Mouse (Mus musculus) heart, postnatal 0 days (tissue): ENCODE data around the gene Klhdc7b. TPM values are rescaled to one million over a fixed set of nuclear protein-coding genes. Genes with fewer than 3 reads are reported as not detected.

ENCODE experiments used
- ATAC-seq: fragments of 200-750 bp; cut with Nextera tagmentation; 2 replicates; pipeline ENCODE4 v1.8.0; 2017; ENCODE audit warnings: low read depth, moderate number of reproducible peaks, moderate library complexity; ENCODE audit not compliant: insufficient read depth
- DNase-seq: peaks from one replicate; pipeline ENCODE4 v3.0.0-alpha.2; 2016; ENCODE audit warnings: low spot score
- H3K27ac ChIP-seq: fragments of 300-500 bp; sonication (generic); 2 replicates; pipeline ENCODE4 v1.5.1; 2014; ENCODE audit warnings: low read depth, mild to moderate bottlenecking
- H3K27me3 ChIP-seq: fragments of 300-500 bp; sonication (generic); 2 replicates; pipeline ENCODE4 v1.6.1; 2014; ENCODE audit warnings: low read length, mixed read lengths; ENCODE audit not compliant: control insufficient read depth, insufficient read depth
- H3K36me3 ChIP-seq: fragments of 300-500 bp; sonication (generic); replicated peaks from 2 replicates; pipeline ENCODE4 v1.6.1; 2014; ENCODE audit warnings: low read length, mixed read lengths; ENCODE audit not compliant: control insufficient read depth, insufficient read depth
- H3K4me1 ChIP-seq: fragments of 300-500 bp; sonication (generic); 2 replicates; pipeline ENCODE4 v1.6.1; 2014; ENCODE audit warnings: antibody characterized with exemption; ENCODE audit not compliant: control insufficient read depth, insufficient read depth
- H3K4me2 ChIP-seq: fragments of 300-500 bp; sonication (generic); 2 replicates; pipeline ENCODE4 v1.6.1; 2014; ENCODE audit warnings: low read depth, mild to moderate bottlenecking, low read length, moderate library complexity
- H3K4me3 ChIP-seq: fragments of 300-500 bp; sonication (generic); 2 replicates; pipeline ENCODE4 v1.5.1; 2014; ENCODE audit warnings: low read depth, low read length
- H3K9ac ChIP-seq: fragments of 300-500 bp; sonication (generic); replicated peaks from 2 replicates; pipeline ENCODE4 v1.6.1; 2014; ENCODE audit warnings: low read depth, low read length, mixed read lengths
- H3K9me3 ChIP-seq: fragments of 300-500 bp; sonication (generic); replicated peaks from 2 replicates; pipeline ENCODE4 v1.6.1; 2016; ENCODE audit warnings: low read length; ENCODE audit not compliant: control insufficient read depth
- CTCF ChIP-seq: IDR thresholded peaks from 2 replicates; pipeline ENCODE4 v1.5.1; 2016; ENCODE audit warnings: antibody characterized with exemption, control low read depth, low read depth
- EP300 ChIP-seq: IDR thresholded peaks from 2 replicates; pipeline ENCODE4 v1.6.1; 2016; ENCODE audit warnings: antibody characterized with exemption, low read depth
- WGBS: fragments of 180-500 bp; shearing (Covaris S2); extraction: QIAGEN DNeasy Blood & Tissue Kit; methylation state at CpG from one replicate; pipeline ENCODE4 v1.1.7; 2014; 5-methylcytosine and 5-hydroxymethylcytosine counted together
- polyA plus RNA-seq: library from polyadenylated mRNA; unstranded; fragments of >200 nt; fragmentation: Nextera tagmentation; extraction: Ambion mirVana; gene quantifications from 2 replicates; pipeline ENCODE4 v1.2.1, GENCODE M21; 2015
- total RNA-seq: library from RNA; depleted of rRNA; stranded (reverse); fragments of >200 nt; gene quantifications from 2 replicates; pipeline ENCODE4 v1.2.3, GENCODE M21; 2014; ENCODE audit warnings: low replicate concordance; rRNA removed

Gene Klhdc7b
- total RNA-seq (not detected in 2 replicates), polyA plus RNA-seq (not detected in 2 replicates)

- no peak for ATAC-seq
These were observed at the start of gene Klhdc7b for GRCm38 (mm10) chr15:89384617-89385016. TSS of gene Klhdc7b (plus strand) at chr15:89384917.

GRCm38 (mm10) chr15:89336422-89336821 is 48.3 kb upstream of the Klhdc7b start:
- ATAC-seq (no peak), DNase-seq (no peak)
- H3K4me2 ChIP-seq: no peak overlapping the region
- TF ChIP-seq CTCF: no peak
- no peak for TF ChIP-seq EP300
- H3K27ac ChIP-seq: no peak overlapping the region
- 78% methylated on average over 14 of the region's 14 CpGs for WGBS
- H3K27me3 ChIP-seq: no peaks in the 10 kb centered on the region
- no peak overlapping the region for H3K4me3 ChIP-seq
- no peaks in the 10 kb centered on the region for H3K36me3 ChIP-seq
- H3K4me1 ChIP-seq: no peaks in the 10 kb centered on the region
- no peaks in the 10 kb centered on the region for H3K9me3 ChIP-seq
- no peak overlapping the region for H3K9ac ChIP-seq

More at GRCm38 (mm10) chr15:89384617-89385016, at the start of gene Klhdc7b:
- no peak for DNase-seq
- no peak within 1 kb of the TSS for H3K4me3 ChIP-seq
- no peak within 1 kb of the TSS for H3K4me2 ChIP-seq
- H3K9me3 ChIP-seq: no peaks in the 10 kb centered on the region
- H3K9ac ChIP-seq: no peak within 1 kb of the TSS
- H3K27ac ChIP-seq: no peak within 1 kb of the TSS
- TF ChIP-seq CTCF: no peak
- no peak for TF ChIP-seq EP300
- H3K27me3 ChIP-seq: peaks cover 5% of the 10 kb centered on the region
- no peaks in the 10 kb centered on the region for H3K36me3 ChIP-seq
- 75% methylated on average over 7 of the region's 7 CpGs for WGBS
- H3K4me1 ChIP-seq: no peaks in the 10 kb centered on the region

GRCm38 (mm10) chr15:89339696-89340095 is 45.0 kb upstream of the Klhdc7b start:
- WGBS: 82% methylated on average over 2 of the region's 2 CpGs
- DNase-seq: no peak
- no peak for TF ChIP-seq CTCF
- no peak for TF ChIP-seq EP300
- no peaks in the 10 kb centered on the region for H3K9me3 ChIP-seq
- H3K36me3 ChIP-seq: no peaks in the 10 kb centered on the region
- no peak overlapping the region for H3K4me3 ChIP-seq
- H3K27me3 ChIP-seq: no peaks in the 10 kb centered on the region
- H3K27ac ChIP-seq: no peak overlapping the region
- no peaks in the 10 kb centered on the region for H3K4me1 ChIP-seq
- no peak overlapping the region for H3K4me2 ChIP-seq
- no peak for ATAC-seq
- H3K9ac ChIP-seq: no peak overlapping the region

GRCm38 (mm10) chr15:89340136-89340535 is 44.6 kb upstream of the Klhdc7b start:
- WGBS: 74% methylated on average over 3 of the region's 3 CpGs
- Histone ChIP-seq H3K9me3 (no peaks in the 10 kb centered on the region), H3K27ac (no peak overlapping the region), H3K27me3 (no peaks in the 10 kb centered on the region), H3K4me3 (no peak overlapping the region), H3K4me1 (no peaks in the 10 kb centered on the region), H3K9ac (no peak overlapping the region), H3K4me2 (no peak overlapping the region), H3K36me3 (no peaks in the 10 kb centered on the region)
- no peak for DNase-seq
- no peak for TF ChIP-seq CTCF
- ATAC-seq: no peak

GRCm38 (mm10) chr15:89341678-89342077 is 43.0 kb upstream of the Klhdc7b start:
- no peaks in the 10 kb centered on the region for H3K27me3 ChIP-seq
- H3K4me2 ChIP-seq: no peak overlapping the region
- WGBS: 37% methylated on average over 1 of the region's 1 CpGs
- TF ChIP-seq CTCF (no peak), EP300 (no peak)
- no peak overlapping the region for H3K4me3 ChIP-seq
- no peaks in the 10 kb centered on the region for H3K36me3 ChIP-seq
- DNase-seq (no peak), ATAC-seq (no peak)
- H3K4me1 ChIP-seq: no peaks in the 10 kb centered on the region
- H3K9me3 ChIP-seq: no peaks in the 10 kb centered on the region
- H3K9ac ChIP-seq: no peak overlapping the region
- no peak overlapping the region for H3K27ac ChIP-seq

GRCm38 (mm10) chr15:89343325-89343724 is 41.4 kb upstream of the Klhdc7b start:
- H3K4me3 ChIP-seq: no peak overlapping the region
- H3K4me1 ChIP-seq: no peaks in the 10 kb centered on the region
- no peak overlapping the region for H3K4me2 ChIP-seq
- ATAC-seq (no peak), DNase-seq (no peak)
- TF ChIP-seq CTCF (peak; percentile 28), EP300 (no peak)
- no peak overlapping the region for H3K27ac ChIP-seq
- H3K27me3 ChIP-seq: no peaks in the 10 kb centered on the region
- no peaks in the 10 kb centered on the region for H3K36me3 ChIP-seq
- 78% methylated on average over 3 of the region's 3 CpGs for WGBS
- H3K9ac ChIP-seq: no peak overlapping the region
- no peaks in the 10 kb centered on the region for H3K9me3 ChIP-seq
